Mouse (Mus musculus) hindbrain, embryonic 13.5 days (tissue): ENCODE measurements around the gene Hat1. TPM values are rescaled to one million over a fixed set of nuclear protein-coding genes. Genes with fewer than 3 reads are reported as not detected.

Experiments
- ATAC-seq: fragments of 200-750 bp; cut with Nextera tagmentation; 2 replicates; pipeline ENCODE4 v1.8.0; 2017; ENCODE audit warnings: moderate TSS enrichment; ENCODE audit not compliant: low FRiP score
- H3K27ac ChIP-seq: fragments of 300-500 bp; sonication (generic); 2 replicates; pipeline ENCODE4 v1.5.1; 2015; ENCODE audit warnings: inconsistent platforms, mild to moderate bottlenecking, moderate library complexity
- H3K27me3 ChIP-seq: fragments of 300-500 bp; sonication (generic); 2 replicates; pipeline ENCODE4 v1.6.1; 2015; ENCODE audit warnings: mild to moderate bottlenecking, inconsistent platforms
- H3K36me3 ChIP-seq: fragments of 300-500 bp; sonication (generic); 2 replicates; pipeline ENCODE4 v1.6.1; 2015; ENCODE audit warnings: mild to moderate bottlenecking, inconsistent platforms
- H3K4me1 ChIP-seq: fragments of 300-500 bp; sonication (generic); replicated peaks from 2 replicates; pipeline ENCODE4 v1.6.1; 2015; ENCODE audit warnings: inconsistent platforms
- H3K4me2 ChIP-seq: fragments of 300-500 bp; sonication (generic); 2 replicates; pipeline ENCODE4 v1.6.1; 2015; ENCODE audit warnings: inconsistent platforms, mild to moderate bottlenecking, moderate library complexity
- H3K4me3 ChIP-seq: fragments of 300-500 bp; sonication (generic); 2 replicates; pipeline ENCODE4 v1.5.1; 2015; ENCODE audit warnings: mild to moderate bottlenecking, inconsistent platforms
- H3K9ac ChIP-seq: fragments of 300-500 bp; sonication (generic); 2 replicates; pipeline ENCODE4 v1.6.1; 2015; ENCODE audit warnings: mild to moderate bottlenecking, inconsistent platforms
- H3K9me3 ChIP-seq: fragments of 300-500 bp; sonication (generic); 2 replicates; pipeline ENCODE4 v1.6.1; 2016; ENCODE audit warnings: inconsistent platforms
- WGBS: fragments of 180-500 bp; shearing (Covaris S2); methylation state at CpG from one replicate; pipeline ENCODE4 v1.1.7; 2015; 5-methylcytosine and 5-hydroxymethylcytosine counted together
- polyA plus RNA-seq: library from polyadenylated mRNA; unstranded; fragments of >200 nt; fragmentation: Nextera tagmentation; extraction: Ambion mirVana; gene quantifications from 2 replicates; pipeline ENCODE4 v1.2.1, GENCODE M21; 2015

Gene Hat1
- polyA plus RNA-seq, 1 experiment from 2014 or later, result 61.3 TPM

- H3K36me3 ChIP-seq, result no peaks in the 10 kb centered on the region
- WGBS, result 81% methylated on average over 10 of the region's 10 CpGs
- ATAC-seq, result no peak
- H3K9me3 ChIP-seq, result no peaks in the 10 kb centered on the region
- no peak overlapping the region for H3K4me3 ChIP-seq
- no peak overlapping the region for H3K4me2 ChIP-seq
- no peaks in the 10 kb centered on the region for H3K27me3 ChIP-seq
- no peak overlapping the region for H3K9ac ChIP-seq
- no peak overlapping the region for H3K27ac ChIP-seq
- peaks cover 19% of the 10 kb centered on the region for H3K4me1 ChIP-seq
Measured at GRCm38 (mm10) chr2:71475311-71475710, 86.6 kb downstream of the Hat1 start.

GRCm38 (mm10) chr2:71475760-71476159, 87.0 kb downstream of the Hat1 start:
- Histone ChIP-seq H3K27me3 (no peaks in the 10 kb centered on the region), H3K27ac (no peak overlapping the region), H3K4me2 (no peak overlapping the region), H3K4me1 (peaks cover 19% of the 10 kb centered on the region), H3K9ac (no peak overlapping the region), H3K36me3 (no peaks in the 10 kb centered on the region), H3K4me3 (no peak overlapping the region), H3K9me3 (no peaks in the 10 kb centered on the region)
- ATAC-seq, result no peak
- WGBS, result 84% methylated on average over 4 of the region's 4 CpGs

- Histone ChIP-seq H3K27me3 (no peaks in the 10 kb centered on the region), H3K4me2 (no peak overlapping the region)
- ATAC-seq, result no peak
Measured at GRCm38 (mm10) chr2:71477787-71478186, 89.0 kb downstream of the Hat1 start.

DNA sequence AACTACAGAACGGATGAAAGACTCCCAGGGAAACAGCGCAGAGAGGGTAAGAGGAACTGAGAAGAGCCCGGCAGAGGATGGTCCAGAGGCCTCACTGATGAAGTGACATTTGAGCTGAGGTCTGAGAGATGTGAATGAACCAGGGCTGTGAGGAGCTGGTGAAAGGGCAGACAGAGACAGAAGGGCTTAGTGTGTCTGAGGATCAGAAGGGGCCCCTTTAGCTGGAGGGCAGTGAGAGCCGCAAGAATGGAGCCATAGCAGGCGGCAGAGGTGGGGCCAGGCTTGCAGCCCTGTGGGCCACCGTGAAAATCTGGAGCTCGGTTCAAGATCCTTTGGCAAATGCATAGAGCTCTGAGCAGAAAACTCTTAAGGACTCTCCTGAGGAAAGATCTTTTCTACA, 91.2 kb downstream of the Hat1 start:
- Histone ChIP-seq H3K36me3 (no peaks in the 10 kb centered on the region), H3K9me3 (no peaks in the 10 kb centered on the region), H3K9ac (peak overlapping the region; percentile 19; the same call in 1 of the 2 replicates), H3K27ac (no peak overlapping the region), H3K4me3 (no peak overlapping the region), H3K4me1 (peaks cover 16% of the 10 kb centered on the region), H3K4me2 (no peak overlapping the region), H3K27me3 (no peaks in the 10 kb centered on the region)
- no peak for ATAC-seq
- WGBS, result 4% methylated on average over 7 of the region's 7 CpGs

More at GRCm38 (mm10) chr2:71477787-71478186, 89.0 kb downstream of the Hat1 start:
- Histone ChIP-seq H3K9ac (no peak overlapping the region), H3K4me1 (peaks cover 19% of the 10 kb centered on the region), H3K9me3 (no peaks in the 10 kb centered on the region), H3K36me3 (no peaks in the 10 kb centered on the region), H3K27ac (no peak overlapping the region), H3K4me3 (no peak overlapping the region)

DNA sequence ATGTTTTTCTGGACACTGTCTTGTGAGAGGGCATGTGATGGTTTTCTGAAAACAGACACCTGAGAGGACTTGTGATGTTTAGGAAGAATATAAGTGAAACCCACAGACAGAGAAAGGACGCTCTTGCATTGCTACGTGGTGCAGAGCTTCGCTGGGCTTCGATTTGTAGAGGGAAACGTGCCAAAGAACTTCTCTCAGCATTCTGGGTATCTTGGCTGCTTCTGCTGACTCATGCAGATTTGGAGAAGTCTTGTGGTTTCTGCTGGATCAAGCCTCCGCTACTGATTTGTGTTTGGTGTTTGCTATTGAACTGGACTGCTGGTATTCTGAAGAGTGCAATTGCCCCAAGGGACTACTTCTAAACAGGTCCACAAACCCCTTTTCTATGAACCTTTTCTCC, 93.1 kb downstream of the Hat1 start:
- Histone ChIP-seq H3K9me3 (no peaks in the 10 kb centered on the region), H3K36me3 (no peaks in the 10 kb centered on the region), H3K4me3 (no peak overlapping the region), H3K4me2 (no peak overlapping the region), H3K27ac (no peak overlapping the region), H3K27me3 (no peaks in the 10 kb centered on the region), H3K4me1 (peaks cover 12% of the 10 kb centered on the region), H3K9ac (no peak overlapping the region)
- no peak for ATAC-seq
- WGBS, result 86% methylated on average over 6 of the region's 6 CpGs

DNA sequence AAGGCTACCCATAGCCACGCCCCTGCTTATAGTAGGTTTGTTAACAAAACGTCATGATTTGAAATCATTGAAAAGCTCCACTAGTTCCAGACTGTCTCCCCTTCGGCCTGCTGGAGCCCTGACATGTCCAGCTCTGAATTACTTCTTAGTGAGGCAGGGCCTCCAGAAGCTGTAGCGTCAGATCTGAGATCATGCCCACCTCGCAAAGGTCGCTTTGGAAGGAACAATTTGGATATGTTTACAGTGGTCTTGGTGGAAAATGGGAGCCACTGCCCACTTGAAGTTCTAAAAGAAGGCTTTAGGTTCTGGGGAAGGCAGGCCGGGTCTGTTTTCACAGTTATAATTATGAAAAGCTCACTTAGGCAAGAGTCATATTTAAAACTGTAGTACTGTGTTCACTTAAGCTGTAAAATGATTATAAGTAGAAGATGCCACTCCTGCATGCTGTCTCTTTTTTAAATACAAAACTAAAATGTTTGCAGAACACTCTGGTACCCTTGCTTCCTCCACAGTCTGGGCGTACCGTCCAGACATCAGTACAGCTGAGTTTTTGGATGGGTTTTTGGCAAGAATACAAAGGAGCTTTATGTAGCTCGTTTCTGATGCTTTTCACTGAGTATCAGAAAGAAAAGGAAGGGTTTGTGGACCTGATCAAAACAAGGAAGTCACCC, 94.4 kb downstream of the Hat1 start:
- H3K4me3 ChIP-seq, result no peak overlapping the region
- no peaks in the 10 kb centered on the region for H3K27me3 ChIP-seq
- H3K4me2 ChIP-seq, result no peak overlapping the region
- H3K9ac ChIP-seq, result no peak overlapping the region; the same call in 1 of the 2 replicates
- WGBS, result 68% methylated on average over 10 of the region's 10 CpGs
- H3K4me1 ChIP-seq, result peaks cover 12% of the 10 kb centered on the region
- no peaks in the 10 kb centered on the region for H3K36me3 ChIP-seq
- no peak for ATAC-seq
- H3K27ac ChIP-seq, result no peak overlapping the region
- no peaks in the 10 kb centered on the region for H3K9me3 ChIP-seq

DNA sequence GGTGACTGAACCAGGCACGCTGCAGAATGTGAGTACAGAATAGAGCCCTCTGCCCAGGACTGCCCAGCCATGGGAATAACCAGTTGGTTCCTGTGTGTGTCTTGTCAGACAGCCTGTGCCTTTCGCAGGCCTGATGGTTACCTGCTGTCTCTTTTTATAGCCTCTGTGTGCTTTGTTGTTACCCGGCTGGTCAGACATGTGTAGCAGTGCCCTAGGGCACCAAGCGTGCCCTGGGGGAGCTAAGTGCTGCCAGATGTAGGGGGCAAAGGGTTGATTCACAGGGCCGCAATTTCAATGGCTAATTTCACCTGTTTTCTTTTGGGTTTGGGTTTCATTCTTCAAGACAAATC, 94.9 kb downstream of the Hat1 start:
- H3K4me1 ChIP-seq, result peaks cover 12% of the 10 kb centered on the region
- no peak overlapping the region for H3K4me2 ChIP-seq
- H3K4me3 ChIP-seq, result no peak overlapping the region
- H3K27ac ChIP-seq, result no peak overlapping the region
- no peak for ATAC-seq
- H3K9me3 ChIP-seq, result no peaks in the 10 kb centered on the region
- no peaks in the 10 kb centered on the region for H3K27me3 ChIP-seq
- WGBS, result 31% methylated on average over 5 of the region's 5 CpGs
- no peaks in the 10 kb centered on the region for H3K36me3 ChIP-seq
- H3K9ac ChIP-seq, result no peak overlapping the region; the same call in 1 of the 2 replicates

Other genes with a start within 250 kb of the Hat1 start
- gene Dync1i2, start 177.3 kb upstream of the Hat1 start, polyA plus RNA-seq, result 209 and 211 TPM in 2 replicates
- 74.2 and 77.5 TPM in 2 replicates for gene Slc25a12, start 21.2 kb upstream of the Hat1 start, polyA plus RNA-seq
- gene Metap1d, start 64.3 kb downstream of the Hat1 start, polyA plus RNA-seq, result 33.4 and 33.7 TPM in 2 replicates
- 0.96 and 1.4 TPM in 2 replicates for gene Dlx1, start 139.2 kb downstream of the Hat1 start, polyA plus RNA-seq
- 0.51 and 0.76 TPM in 2 replicates for gene Dlx2, start 157.8 kb downstream of the Hat1 start, polyA plus RNA-seq